Mouse (Mus musculus) ES-E14 (cell line): ENCODE measurements around the gene Mad1l1. TPM values are rescaled to one million over a fixed set of nuclear protein-coding genes. Genes with fewer than 3 reads are reported as not detected.

Experiments used
- DNase-seq: peaks from one replicate; pipeline ENCODE4 v3.0.0-alpha.2; 2013; ENCODE audit warnings: low read depth, low spot score
- H3K27ac ChIP-seq: 2 replicates; pipeline ENCODE4 v1.5.1; 2012; ENCODE audit warnings: low read depth, mild to moderate bottlenecking, low read length, moderate library complexity, mixed read lengths; ENCODE audit not compliant: poor library complexity, insufficient read depth, severe bottlenecking
- H3K36me3 ChIP-seq: 2 replicates; pipeline ENCODE4 v1.6.1; 2012; ENCODE audit warnings: mild to moderate bottlenecking, low read length, moderate library complexity, mixed read lengths; ENCODE audit not compliant: control insufficient read depth, poor library complexity, insufficient read depth, severe bottlenecking
- H3K4me1 ChIP-seq, 2 experiments: fragments of 150-350 bp in 1 of 2; sonication (generic) in 1 of 2; 2 replicates each; pipeline ENCODE4 v1.6.1; 2012; ENCODE audit warnings: low read length in 2 of 2, mild to moderate bottlenecking in 1 of 2, mixed read lengths in 1 of 2; ENCODE audit not compliant: control insufficient read depth in 2 of 2, insufficient read depth in 2 of 2, poor library complexity in 1 of 2
- H3K4me3 ChIP-seq, 2 experiments: fragments of 150-350 bp in 1 of 2; sonication (generic) in 1 of 2; 2 replicates each; pipeline ENCODE4 v1.5.1; 2012; ENCODE audit warnings: low read length in 2 of 2, low read depth in 1 of 2, mild to moderate bottlenecking in 1 of 2, mixed read lengths in 1 of 2; ENCODE audit not compliant: insufficient read depth in 1 of 2, poor library complexity in 1 of 2, severe bottlenecking in 1 of 2
- H3K9ac ChIP-seq: 2 replicates; pipeline ENCODE4 v1.6.1; 2012; ENCODE audit warnings: low read depth, mild to moderate bottlenecking, low read length, mixed read lengths; ENCODE audit not compliant: poor library complexity, insufficient read depth, severe bottlenecking
- H3K9me3 ChIP-seq: fragments of 150-350 bp; sonication (generic); 2 replicates; pipeline ENCODE4 v1.6.1; 2012; ENCODE audit warnings: low read depth, mild to moderate bottlenecking, low read length; ENCODE audit not compliant: control insufficient read depth, insufficient read depth
- CHD2 ChIP-seq: IDR thresholded peaks from 2 replicates; pipeline ENCODE4 v1.6.1; 2014; ENCODE audit warnings: mild to moderate bottlenecking, low read depth, low read length, inconsistent platforms
- HCFC1 ChIP-seq: IDR thresholded peaks from 2 replicates; pipeline ENCODE4 v1.6.1; 2012; ENCODE audit warnings: low read length, inconsistent platforms, borderline replicate concordance; ENCODE audit not compliant: insufficient read depth
- MAFK ChIP-seq: IDR thresholded peaks from 2 replicates; pipeline ENCODE4 v1.6.1; 2014; ENCODE audit warnings: mild to moderate bottlenecking, low read depth, low read length, inconsistent platforms; ENCODE audit not compliant: insufficient read depth
- ZC3H11A ChIP-seq: IDR thresholded peaks from 2 replicates; pipeline ENCODE4 v1.6.1; 2012; ENCODE audit warnings: low read depth, mild to moderate bottlenecking, inconsistent platforms, low read length, borderline replicate concordance
- ZNF384 ChIP-seq: IDR thresholded peaks from 2 replicates; pipeline ENCODE4 v1.6.1; 2012; ENCODE audit warnings: low read depth, low read length, inconsistent platforms
- in situ Hi-C, 2 experiments: fragments of 600-800 bp; cut with MboI; formaldehyde crosslinking; loops; one replicate each; pipeline ENCODE4 v1.15.1; 2025; ENCODE audit warnings: low sequenced_read_pairs in 2 of 2, inconsistent platforms in 1 of 2; ENCODE audit not compliant: unreplicated experiment in 2 of 2
- total RNA-seq: library from RNA; depleted of rRNA; stranded (reverse); fragments of 300-350 nt; gene quantifications from 2 replicates; pipeline ENCODE4 v1.2.3, GENCODE M21; 2012

Gene Mad1l1
- total RNA-seq, 1 experiment: 47.2 TPM

GRCm38 (mm10) chr5:140238880-140239279 lies 82.5 kb downstream of the Mad1l1 start:
- in situ Hi-C loops: no loop called here
- Histone ChIP-seq H3K9ac (no peak overlapping the region), H3K4me3 (no peak overlapping the region), H3K4me1 (peaks cover 0 to 5% of the 10 kb centered on the region in 2 experiments; a peak in 1 of 4 replicates), H3K9me3 (no peaks in the 10 kb centered on the region), H3K36me3 (peaks cover 14% of the 10 kb centered on the region; the same call in 1 of the 2 replicates), H3K27ac (no peak overlapping the region)
- no peak for TF ChIP-seq CHD2
- DNase-seq: no peak

- H3K4me1 ChIP-seq: no peaks in the 10 kb centered on the region
These were observed 90.5 kb downstream of the Mad1l1 start for GRCm38 (mm10) chr5:140230818-140231217.

GRCm38 (mm10) chr5:140228306-140228705 lies 93.0 kb downstream of the Mad1l1 start:
- no peak for TF ChIP-seq MAFK
- TF ChIP-seq ZNF384: no peak
- no peak for TF ChIP-seq HCFC1
- TF ChIP-seq CHD2: no peak
- no peak for TF ChIP-seq ZC3H11A
- in situ Hi-C loops: no loop called here
- Histone ChIP-seq H3K9ac (no peak overlapping the region), H3K27ac (no peak overlapping the region), H3K36me3 (no peaks in the 10 kb centered on the region; the same call in 1 of the 2 replicates), H3K4me1 (no peaks in the 10 kb centered on the region), H3K4me3 (no peak overlapping the region), H3K9me3 (no peaks in the 10 kb centered on the region)
- DNase-seq: no peak

More at GRCm38 (mm10) chr5:140230818-140231217, 90.5 kb downstream of the Mad1l1 start:
- H3K4me3 ChIP-seq: no peak overlapping the region
- H3K27ac ChIP-seq: no peak overlapping the region
- DNase-seq: no peak
- no peaks in the 10 kb centered on the region for H3K9me3 ChIP-seq
- H3K9ac ChIP-seq: no peak overlapping the region
- H3K36me3 ChIP-seq: peaks cover 3% of the 10 kb centered on the region; the same call in 1 of the 2 replicates
- in situ Hi-C loops: no loop called here
- TF ChIP-seq ZC3H11A (no peak), ZNF384 (no peak), MAFK (no peak), HCFC1 (no peak), CHD2 (no peak)

GRCm38 (mm10) chr5:140226871-140227270 lies 94.5 kb downstream of the Mad1l1 start:
- Histone ChIP-seq H3K4me1 (no peaks in the 10 kb centered on the region; a peak in 1 of 4 replicates), H3K36me3 (no peaks in the 10 kb centered on the region; the same call in 1 of the 2 replicates), H3K27ac (no peak overlapping the region), H3K4me3 (no peak overlapping the region), H3K9me3 (no peaks in the 10 kb centered on the region), H3K9ac (no peak overlapping the region)
- TF ChIP-seq MAFK (no peak), CHD2 (no peak), HCFC1 (no peak), ZC3H11A (no peak), ZNF384 (no peak)
- no peak for DNase-seq
- in situ Hi-C loops: no loop called here

GRCm38 (mm10) chr5:140225881-140226280 lies 95.5 kb downstream of the Mad1l1 start:
- TF ChIP-seq MAFK (no peak), CHD2 (no peak), HCFC1 (no peak), ZNF384 (no peak), ZC3H11A (no peak)
- no peaks in the 10 kb centered on the region; a peak in 1 of 4 replicates for H3K4me1 ChIP-seq
- no peak for DNase-seq
- no peak overlapping the region for H3K9ac ChIP-seq
- in situ Hi-C loops: no loop called here
- H3K4me3 ChIP-seq: no peak overlapping the region
- no peaks in the 10 kb centered on the region for H3K9me3 ChIP-seq
- no peak overlapping the region for H3K27ac ChIP-seq
- H3K36me3 ChIP-seq: no peaks in the 10 kb centered on the region; the same call in 1 of the 2 replicates
